Mouse (Mus musculus) liver, embryonic 13.5 days (tissue): ENCODE measurements around the gene Dtx1. TPM values are rescaled to one million over a fixed set of nuclear protein-coding genes. Genes with fewer than 3 reads are reported as not detected.
A peak's percentile ranks its signal among the peaks of the same experiment; 100 is the strongest.

Source experiments
- ATAC-seq: fragments of 200-750 bp; cut with Nextera tagmentation; 2 replicates; pipeline ENCODE4 v1.8.0; 2017; ENCODE audit warnings: low read depth, mild to moderate bottlenecking, moderate number of reproducible peaks, moderate library complexity
- DNase-seq: peaks from one replicate; pipeline ENCODE4 v3.0.0; 2022
- H3K27ac ChIP-seq: fragments of 300-500 bp; sonication (generic); 2 replicates; pipeline ENCODE4 v1.5.1; 2015; ENCODE audit warnings: moderate library complexity, mild to moderate bottlenecking, inconsistent platforms
- H3K27me3 ChIP-seq: fragments of 300-500 bp; sonication (generic); 2 replicates; pipeline ENCODE4 v1.6.1; 2015; ENCODE audit warnings: mild to moderate bottlenecking, inconsistent platforms
- H3K36me3 ChIP-seq: fragments of 300-500 bp; sonication (generic); 2 replicates; pipeline ENCODE4 v1.6.1; 2015; ENCODE audit warnings: mild to moderate bottlenecking, inconsistent platforms
- H3K4me1 ChIP-seq: fragments of 300-500 bp; sonication (generic); replicated peaks from 2 replicates; pipeline ENCODE4 v1.6.1; 2015; ENCODE audit warnings: inconsistent platforms
- H3K4me2 ChIP-seq: fragments of 300-500 bp; sonication (generic); 2 replicates; pipeline ENCODE4 v1.6.1; 2015; ENCODE audit warnings: inconsistent platforms, mild to moderate bottlenecking, moderate library complexity
- H3K4me3 ChIP-seq: fragments of 300-500 bp; sonication (generic); replicated peaks from 2 replicates; pipeline ENCODE4 v1.5.1; 2015; ENCODE audit warnings: mild to moderate bottlenecking, inconsistent platforms
- H3K9ac ChIP-seq: fragments of 300-500 bp; sonication (generic); 2 replicates; pipeline ENCODE4 v1.6.1; 2015; ENCODE audit warnings: mild to moderate bottlenecking, inconsistent platforms
- H3K9me3 ChIP-seq: fragments of 300-500 bp; sonication (generic); replicated peaks from 2 replicates; pipeline ENCODE4 v1.6.1; 2016; ENCODE audit warnings: inconsistent platforms
- WGBS: fragments of 180-500 bp; shearing (Covaris S2); methylation state at CpG from one replicate; pipeline ENCODE4 v1.1.7; 2015; ENCODE audit not compliant: insufficient replicate concordance; 5-methylcytosine and 5-hydroxymethylcytosine counted together
- polyA plus RNA-seq: library from polyadenylated mRNA; unstranded; fragments of >200 nt; fragmentation: Nextera tagmentation; extraction: Ambion mirVana; gene quantifications from 2 replicates; pipeline ENCODE4 v1.2.1, GENCODE M21; 2015

Gene Dtx1
- polyA plus RNA-seq: 0.21 and 0.53 TPM in 2 replicates

- Histone ChIP-seq H3K9me3 (no peaks in the 10 kb centered on the region), H3K27ac (no peak within 1 kb of the TSS), H3K36me3 (no peaks in the 10 kb centered on the region), H3K4me2 (peak within 1 kb of the TSS; percentile 25), H3K9ac (no peak within 1 kb of the TSS), H3K27me3 (peaks cover 80% of the 10 kb centered on the region), H3K4me3 (peak within 1 kb of the TSS; percentile 29), H3K4me1 (no peaks in the 10 kb centered on the region)
- DNase-seq: no peak
- ATAC-seq: no peak
- WGBS: 31% methylated on average over 3 of the region's 3 CpGs
Observed at GRCm38 (mm10) chr5:120711827-120712226, at the start of gene Dtx1. Gene Dtx1 (minus strand): TSS chr5:120711927.

- DNase-seq: no peak
- Histone ChIP-seq H3K27ac (no peak overlapping the region), H3K9ac (no peak overlapping the region), H3K4me1 (no peaks in the 10 kb centered on the region), H3K9me3 (no peaks in the 10 kb centered on the region), H3K36me3 (no peaks in the 10 kb centered on the region), H3K4me3 (no peak overlapping the region), H3K4me2 (no peak overlapping the region), H3K27me3 (no peaks in the 10 kb centered on the region)
- 46% methylated on average over 4 of the region's 4 CpGs for WGBS
- no peak for ATAC-seq
Observed at GRCm38 (mm10) chr5:120754215-120754614, 42.5 kb upstream of the Dtx1 start.

DNA sequence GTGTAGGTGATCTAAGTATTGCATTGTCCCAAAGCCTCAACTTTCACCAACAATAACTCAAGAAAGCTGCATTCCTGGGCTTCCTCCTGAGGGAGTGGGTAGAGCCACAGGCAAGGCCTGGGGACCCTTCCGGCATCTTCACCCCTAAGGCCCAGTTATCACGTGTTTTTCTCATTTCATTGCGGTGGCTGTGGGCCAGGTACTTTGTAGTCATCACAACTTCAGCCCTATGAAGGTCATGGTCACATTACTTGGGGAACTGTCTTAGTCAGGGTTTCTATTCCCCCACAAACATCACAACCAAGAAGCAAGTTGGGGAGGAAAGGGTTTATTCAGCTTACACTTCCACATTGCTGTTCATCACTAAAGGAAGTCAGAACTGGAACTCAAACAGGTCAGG is 41.1 kb upstream of the Dtx1 start:
- no peaks in the 10 kb centered on the region for H3K36me3 ChIP-seq
- no peaks in the 10 kb centered on the region for H3K4me1 ChIP-seq
- no peak overlapping the region for H3K9ac ChIP-seq
- WGBS: 61% methylated on average over 3 of the region's 3 CpGs
- H3K4me2 ChIP-seq: no peak overlapping the region
- no peak overlapping the region for H3K27ac ChIP-seq
- DNase-seq (no peak), ATAC-seq (no peak)
- H3K4me3 ChIP-seq: no peak overlapping the region
- H3K27me3 ChIP-seq: no peaks in the 10 kb centered on the region
- H3K9me3 ChIP-seq: no peaks in the 10 kb centered on the region

DNA sequence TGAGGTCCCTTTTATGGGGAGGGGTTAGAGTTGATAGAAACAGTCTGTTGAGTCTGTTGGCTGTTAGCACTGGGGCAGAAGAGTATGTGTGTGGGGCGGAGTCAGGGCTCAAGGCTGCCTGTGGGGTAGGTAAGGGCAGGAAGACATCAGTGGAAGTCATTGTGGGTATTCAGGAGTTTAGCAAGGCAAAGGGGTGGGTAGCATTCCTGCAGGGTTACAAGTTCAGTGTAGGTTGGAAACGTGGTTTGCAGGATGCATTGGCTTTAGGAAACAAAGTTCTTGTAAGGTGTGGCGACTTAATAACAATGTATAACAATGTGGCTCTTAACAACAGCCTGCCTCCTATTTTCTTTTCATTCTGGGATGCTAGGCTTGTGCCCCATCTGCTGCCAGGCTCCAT is 39.5 kb upstream of the Dtx1 start:
- no peak overlapping the region for H3K27ac ChIP-seq
- ATAC-seq (no peak), DNase-seq (no peak)
- H3K4me1 ChIP-seq: no peaks in the 10 kb centered on the region
- H3K9me3 ChIP-seq: no peaks in the 10 kb centered on the region
- H3K27me3 ChIP-seq: no peaks in the 10 kb centered on the region
- H3K4me2 ChIP-seq: no peak overlapping the region
- 48% methylated on average over 3 of the region's 3 CpGs for WGBS
- H3K36me3 ChIP-seq: no peaks in the 10 kb centered on the region
- no peak overlapping the region for H3K4me3 ChIP-seq
- no peak overlapping the region for H3K9ac ChIP-seq

DNA sequence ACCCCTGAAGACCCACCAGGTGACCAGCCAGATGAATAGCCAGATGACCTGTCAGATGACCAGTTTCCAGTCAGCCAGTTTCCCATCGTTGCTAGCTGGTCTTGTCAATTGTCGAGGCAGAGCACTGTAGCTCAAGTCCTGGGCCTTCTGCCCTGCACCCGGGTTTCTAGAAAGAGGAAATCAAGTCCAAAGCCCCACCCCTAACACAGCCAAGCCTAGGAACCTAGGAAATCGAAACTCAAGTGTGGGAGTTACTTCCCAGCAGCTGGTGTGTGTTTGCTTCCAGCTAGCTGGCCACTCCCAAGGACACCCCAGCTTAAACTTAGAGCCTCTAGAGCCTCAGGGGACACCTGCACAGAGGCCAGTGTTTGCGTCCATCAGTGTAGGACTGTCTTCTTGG is 38.0 kb upstream of the Dtx1 start, which contains the start of gene Oas2:
TSS of gene Oas2 (minus strand) at position 166 of the 400 bp plus-strand sequence.
- ATAC-seq (no peak), DNase-seq (no peak)
- H3K27ac ChIP-seq: no peak within 1 kb of the TSS
- H3K4me2 ChIP-seq: no peak within 1 kb of the TSS
- H3K9ac ChIP-seq: no peak within 1 kb of the TSS
- H3K9me3 ChIP-seq: no peaks in the 10 kb centered on the region
- no peaks in the 10 kb centered on the region for H3K4me1 ChIP-seq
- WGBS: 32% methylated on average over 5 of the region's 5 CpGs
- no peak within 1 kb of the TSS for H3K4me3 ChIP-seq
- H3K36me3 ChIP-seq: no peaks in the 10 kb centered on the region
- H3K27me3 ChIP-seq: no peaks in the 10 kb centered on the region

DNA sequence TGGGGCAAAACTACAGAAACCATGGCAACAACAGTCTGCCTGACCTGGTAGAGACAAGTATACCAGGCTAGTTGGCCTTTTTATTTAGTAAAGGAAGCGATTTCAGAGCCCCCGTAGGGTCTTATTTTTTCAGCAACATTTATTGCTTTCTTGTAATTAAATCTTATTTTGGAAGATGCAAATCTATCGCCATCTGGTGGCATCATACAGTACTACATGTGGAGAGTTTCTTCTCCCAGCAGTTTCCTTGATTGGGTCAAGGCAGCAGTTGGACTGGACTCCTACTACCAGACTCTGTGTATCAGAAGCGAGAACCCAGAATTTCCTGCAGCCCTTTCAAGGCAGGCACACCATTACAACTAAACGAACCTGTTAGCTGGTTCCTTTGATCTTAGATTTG is 34.7 kb upstream of the Dtx1 start:
- 10% methylated on average over 5 of the region's 5 CpGs for WGBS
- H3K27me3 ChIP-seq: no peaks in the 10 kb centered on the region
- no peak overlapping the region for H3K9ac ChIP-seq
- H3K9me3 ChIP-seq: no peaks in the 10 kb centered on the region
- no peak overlapping the region for H3K4me3 ChIP-seq
- H3K4me1 ChIP-seq: no peaks in the 10 kb centered on the region
- ATAC-seq (no peak), DNase-seq (no peak)
- no peak overlapping the region for H3K4me2 ChIP-seq
- no peaks in the 10 kb centered on the region for H3K36me3 ChIP-seq
- no peak overlapping the region for H3K27ac ChIP-seq

DNA sequence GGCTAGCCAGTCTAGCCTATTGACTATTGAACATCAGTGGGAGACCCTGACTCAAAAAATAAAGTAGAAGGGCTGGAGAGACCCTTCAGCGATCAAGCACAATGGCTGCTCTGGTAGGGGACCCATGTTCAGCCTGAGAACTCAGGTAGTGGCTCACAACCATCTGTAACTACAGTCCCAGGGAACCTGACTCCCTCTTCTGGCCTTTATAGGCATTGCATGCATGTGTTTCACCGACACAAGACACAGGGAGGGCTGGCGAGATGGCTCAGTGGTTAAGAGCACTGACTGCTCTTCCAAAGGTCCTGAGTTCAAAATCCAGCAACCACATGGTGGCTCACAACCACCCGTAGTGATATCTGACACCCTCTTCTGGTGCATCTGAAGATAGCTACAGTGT is 30.4 kb upstream of the Dtx1 start:
- H3K27me3 ChIP-seq: no peaks in the 10 kb centered on the region
- H3K4me3 ChIP-seq: no peak overlapping the region
- H3K9me3 ChIP-seq: no peaks in the 10 kb centered on the region
- 19% methylated on average over 4 of the region's 4 CpGs for WGBS
- H3K27ac ChIP-seq: no peak overlapping the region
- H3K4me1 ChIP-seq: no peaks in the 10 kb centered on the region
- no peak overlapping the region for H3K9ac ChIP-seq
- H3K36me3 ChIP-seq: no peaks in the 10 kb centered on the region
- ATAC-seq (no peak), DNase-seq (no peak)
- H3K4me2 ChIP-seq: no peak overlapping the region

DNA sequence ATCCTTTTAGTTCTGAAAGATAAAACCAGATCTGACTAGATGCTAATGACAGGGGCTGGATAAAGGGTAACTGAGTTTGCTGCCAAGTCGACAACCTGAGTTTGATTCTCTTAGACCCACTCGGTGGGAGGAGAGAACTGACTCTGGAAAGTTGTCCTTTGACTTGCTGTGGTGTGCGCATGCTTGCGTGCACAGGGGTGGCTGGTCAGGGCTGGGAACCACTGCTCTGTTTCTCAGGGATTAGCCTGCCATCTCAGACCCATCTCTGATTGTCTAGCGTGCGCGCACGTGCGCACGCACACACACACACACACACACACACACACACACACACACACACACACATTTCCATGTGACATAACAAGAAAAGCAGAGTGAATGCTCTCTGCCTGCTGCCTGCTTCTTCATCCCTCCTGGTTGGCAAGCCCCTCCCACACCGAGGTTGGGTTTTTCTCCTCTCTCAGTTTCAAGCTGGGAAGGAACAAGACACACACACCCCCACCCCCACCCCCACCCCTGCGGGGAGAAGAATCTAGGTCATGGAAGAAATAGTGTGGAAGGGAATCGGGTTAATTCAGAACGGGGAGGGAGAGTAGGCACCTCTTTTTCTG is 22.8 kb upstream of the Dtx1 start:
- no peak for ATAC-seq
- H3K27ac ChIP-seq: no peak overlapping the region
- no peaks in the 10 kb centered on the region for H3K4me1 ChIP-seq
- H3K4me3 ChIP-seq: no peak overlapping the region
- 57% methylated on average over 14 of the region's 14 CpGs for WGBS
- H3K27me3 ChIP-seq: no peaks in the 10 kb centered on the region
- no peaks in the 10 kb centered on the region for H3K9me3 ChIP-seq
- H3K36me3 ChIP-seq: no peaks in the 10 kb centered on the region
- DNase-seq: no peak
- H3K9ac ChIP-seq: no peak overlapping the region
- no peak overlapping the region for H3K4me2 ChIP-seq

GRCm38 (mm10) chr5:120733696-120734095 is 22.0 kb upstream of the Dtx1 start:
- ATAC-seq (no peak), DNase-seq (no peak)
- no peak overlapping the region for H3K4me3 ChIP-seq
- WGBS: 75% methylated on average over 3 of the region's 3 CpGs
- H3K9me3 ChIP-seq: no peaks in the 10 kb centered on the region
- no peaks in the 10 kb centered on the region for H3K27me3 ChIP-seq
- no peak overlapping the region for H3K9ac ChIP-seq
- H3K4me1 ChIP-seq: no peaks in the 10 kb centered on the region
- H3K36me3 ChIP-seq: no peaks in the 10 kb centered on the region
- no peak overlapping the region for H3K27ac ChIP-seq
- no peak overlapping the region for H3K4me2 ChIP-seq

- H3K36me3 ChIP-seq: no peaks in the 10 kb centered on the region
- no peak overlapping the region for H3K4me3 ChIP-seq
- no peak overlapping the region for H3K9ac ChIP-seq
- no peaks in the 10 kb centered on the region for H3K4me1 ChIP-seq
- 72% methylated on average over 1 of the region's 1 CpGs for WGBS
- no peak overlapping the region for H3K4me2 ChIP-seq
- H3K27me3 ChIP-seq: no peaks in the 10 kb centered on the region
- H3K27ac ChIP-seq: no peak overlapping the region
- H3K9me3 ChIP-seq: no peaks in the 10 kb centered on the region
- DNase-seq (no peak), ATAC-seq (no peak)
Observed at GRCm38 (mm10) chr5:120732740-120733139, 21.0 kb upstream of the Dtx1 start.

DNA sequence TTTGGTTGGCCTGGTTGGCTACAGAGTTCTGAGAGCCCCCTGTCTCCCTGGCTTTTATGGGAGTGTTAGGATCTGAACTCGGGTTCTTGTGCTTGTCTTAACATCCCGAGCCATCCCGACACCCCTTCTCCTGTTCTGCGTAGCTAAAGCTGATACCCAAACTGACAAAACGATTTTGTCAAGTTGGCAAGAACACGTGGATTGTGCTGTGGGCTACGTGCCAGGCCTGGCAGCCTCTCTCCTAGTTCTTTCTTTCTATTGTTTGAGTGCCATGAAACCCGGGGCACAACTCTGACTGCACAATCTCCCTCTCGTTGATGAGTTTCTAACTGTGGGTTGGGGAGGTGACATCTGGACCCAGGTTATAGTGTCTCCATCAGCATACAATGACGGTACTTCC is 17.6 kb upstream of the Dtx1 start:
- Histone ChIP-seq H3K9me3 (no peaks in the 10 kb centered on the region), H3K27ac (no peak overlapping the region), H3K9ac (no peak overlapping the region), H3K4me1 (no peaks in the 10 kb centered on the region), H3K27me3 (no peaks in the 10 kb centered on the region), H3K36me3 (no peaks in the 10 kb centered on the region), H3K4me2 (no peak overlapping the region), H3K4me3 (no peak overlapping the region)
- no peak for DNase-seq
- WGBS: 58% methylated on average over 10 of the region's 10 CpGs
- no peak for ATAC-seq

DNA sequence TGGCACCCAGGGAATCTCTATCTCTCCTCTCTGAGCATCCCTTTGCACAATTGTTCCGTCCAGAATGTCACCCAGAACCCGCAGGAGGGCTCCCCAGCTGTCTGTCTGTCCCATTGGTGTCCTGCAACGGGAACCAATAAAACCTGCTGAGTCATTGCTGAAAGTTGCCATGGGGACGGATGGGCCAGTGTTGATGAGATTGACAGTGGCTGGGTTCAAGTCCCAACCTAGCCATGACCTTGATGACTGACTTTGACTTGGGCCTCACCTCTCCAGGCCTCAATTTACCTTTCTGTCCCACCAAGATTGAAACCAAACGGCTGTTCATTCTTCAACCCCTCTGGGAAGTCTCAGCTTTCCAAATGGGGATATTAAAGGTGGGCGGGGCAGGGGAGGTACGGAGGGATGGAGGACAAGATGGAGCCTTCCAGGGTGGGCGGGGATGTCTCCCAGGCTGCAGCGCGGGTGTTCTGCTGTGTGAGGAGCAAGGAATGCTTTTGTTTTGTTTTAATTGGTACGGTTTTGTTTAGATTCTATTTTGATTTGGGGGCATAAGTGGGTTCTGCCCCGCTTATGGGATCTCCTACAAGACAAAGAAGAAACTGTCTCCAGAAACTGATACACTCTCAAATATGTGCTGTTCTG is 14.2 kb upstream of the Dtx1 start:
- no peak overlapping the region for H3K27ac ChIP-seq
- H3K4me3 ChIP-seq: no peak overlapping the region
- no peak overlapping the region for H3K9ac ChIP-seq
- WGBS: 46% methylated on average over 12 of the region's 12 CpGs
- no peaks in the 10 kb centered on the region for H3K9me3 ChIP-seq
- no peak overlapping the region for H3K4me2 ChIP-seq
- no peak for ATAC-seq
- no peaks in the 10 kb centered on the region for H3K4me1 ChIP-seq
- H3K36me3 ChIP-seq: no peaks in the 10 kb centered on the region
- no peak for DNase-seq
- H3K27me3 ChIP-seq: no peaks in the 10 kb centered on the region
